Mouse (Mus musculus) adrenal gland, postnatal 0 days (tissue): ENCODE data around the gene Zfp953. TPM values are rescaled to one million over a fixed set of nuclear protein-coding genes. Genes with fewer than 3 reads are reported as not detected.

Experiments
- polyA plus RNA-seq: library from polyadenylated mRNA; unstranded; fragments of >200 nt; fragmentation: Nextera tagmentation; extraction: Ambion mirVana; gene quantifications from 2 replicates; pipeline ENCODE4 v1.2.1, GENCODE M21; 2015

The Zfp953 gene
- 0.76 and 0.87 TPM in 2 replicates for polyA plus RNA-seq

GRCm38 (mm10) chr13:67360131-67360744 is at the start of gene Zfp953, which contains the start of gene Gm28044:
TSS of gene Zfp953 (minus strand) at chr13:67360605.
TSS of gene Gm28044 (minus strand) at chr13:67360536.

GRCm38 (mm10) chr13:67399183-67399903 is 38.9 kb upstream of the Zfp953 start, which contains the start of gene Zfp429:
TSS of gene Zfp429 (minus strand) at chr13:67399819.

DNA sequence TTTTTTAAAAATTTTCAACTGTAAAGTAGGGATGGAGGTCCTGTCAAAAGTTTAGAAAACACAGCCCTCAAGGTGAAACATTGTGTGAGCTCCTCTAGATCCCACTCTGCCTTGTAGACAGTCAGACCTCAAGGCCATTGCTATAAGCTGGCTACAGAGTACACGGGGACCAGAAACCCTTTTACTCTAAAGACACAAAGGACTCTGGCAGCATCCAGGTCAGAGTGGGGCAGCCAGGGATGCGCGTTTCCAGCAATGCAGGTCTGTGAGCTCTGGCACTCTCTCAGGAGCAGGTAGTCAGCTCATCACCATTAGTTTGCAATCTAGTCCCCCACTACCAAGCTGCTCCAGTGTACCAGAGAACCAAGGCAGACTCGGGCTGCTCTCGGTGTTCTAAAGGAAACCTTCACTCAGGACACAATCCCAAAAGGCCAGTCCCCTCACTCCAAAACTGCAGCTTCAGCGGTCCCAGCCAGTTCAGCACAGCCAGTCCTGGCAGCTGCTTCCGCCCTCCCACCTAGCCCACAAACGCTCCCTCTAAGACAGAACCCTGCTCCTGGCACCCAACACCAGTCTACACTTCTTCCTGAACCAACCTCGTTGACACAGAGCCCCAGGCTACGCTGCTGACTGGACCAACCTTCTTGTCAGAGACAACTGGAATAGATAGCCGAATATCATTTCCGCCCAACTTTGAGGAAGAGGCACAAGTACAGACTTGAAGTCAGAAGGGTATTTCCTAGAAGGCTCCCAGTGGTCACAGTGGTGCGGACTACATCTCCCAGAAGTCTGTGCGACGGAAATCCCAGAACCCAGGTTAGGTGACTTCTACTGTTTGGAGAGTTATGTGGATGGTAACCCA is 14.9 kb upstream of the Zfp953 start, which contains the start of the genes Gm28041 and Zfp456:
Gm28041 (minus strand) TSS at position 684 of the 862 bp plus-strand sequence.
Zfp456 (minus strand) TSS at position 761 of the 862 bp plus-strand sequence.

DNA sequence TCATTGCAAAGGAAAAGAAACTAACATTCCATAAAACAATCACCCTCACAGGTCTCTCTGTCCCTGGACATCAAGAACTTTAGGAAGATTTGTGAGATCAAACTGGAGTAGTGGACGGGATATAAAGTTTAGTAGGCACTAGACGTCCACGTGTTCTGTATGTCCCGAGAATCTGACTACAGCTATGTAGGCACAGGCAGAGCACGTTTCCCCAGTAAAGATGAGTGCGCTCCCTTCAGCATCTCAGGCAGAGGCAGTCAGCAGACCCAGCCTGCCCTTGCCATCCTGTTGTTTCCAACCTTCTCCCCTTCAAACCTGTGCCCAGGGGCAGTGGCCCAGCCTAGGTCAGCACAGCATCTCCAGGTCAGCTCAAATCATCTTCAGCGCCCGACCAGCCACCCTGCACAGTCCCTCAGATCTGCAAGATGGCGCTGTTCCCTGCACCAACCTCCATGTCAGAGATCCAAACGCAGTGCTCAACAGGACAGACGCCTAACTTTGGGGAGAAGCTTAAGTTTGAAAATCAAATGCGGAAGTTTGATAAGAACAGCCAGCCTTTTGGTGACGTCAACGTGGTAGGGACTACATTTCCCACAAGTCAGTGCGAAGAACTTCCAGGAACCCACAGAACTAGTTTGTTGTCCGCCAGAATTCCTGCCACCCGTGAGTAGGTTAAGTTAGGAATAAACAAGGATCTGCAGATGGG is 28.2 kb downstream of the Zfp953 start, which contains the start of gene Zfp595:
Zfp595 (minus strand) TSS at position 552 of the 706 bp plus-strand sequence.

DNA sequence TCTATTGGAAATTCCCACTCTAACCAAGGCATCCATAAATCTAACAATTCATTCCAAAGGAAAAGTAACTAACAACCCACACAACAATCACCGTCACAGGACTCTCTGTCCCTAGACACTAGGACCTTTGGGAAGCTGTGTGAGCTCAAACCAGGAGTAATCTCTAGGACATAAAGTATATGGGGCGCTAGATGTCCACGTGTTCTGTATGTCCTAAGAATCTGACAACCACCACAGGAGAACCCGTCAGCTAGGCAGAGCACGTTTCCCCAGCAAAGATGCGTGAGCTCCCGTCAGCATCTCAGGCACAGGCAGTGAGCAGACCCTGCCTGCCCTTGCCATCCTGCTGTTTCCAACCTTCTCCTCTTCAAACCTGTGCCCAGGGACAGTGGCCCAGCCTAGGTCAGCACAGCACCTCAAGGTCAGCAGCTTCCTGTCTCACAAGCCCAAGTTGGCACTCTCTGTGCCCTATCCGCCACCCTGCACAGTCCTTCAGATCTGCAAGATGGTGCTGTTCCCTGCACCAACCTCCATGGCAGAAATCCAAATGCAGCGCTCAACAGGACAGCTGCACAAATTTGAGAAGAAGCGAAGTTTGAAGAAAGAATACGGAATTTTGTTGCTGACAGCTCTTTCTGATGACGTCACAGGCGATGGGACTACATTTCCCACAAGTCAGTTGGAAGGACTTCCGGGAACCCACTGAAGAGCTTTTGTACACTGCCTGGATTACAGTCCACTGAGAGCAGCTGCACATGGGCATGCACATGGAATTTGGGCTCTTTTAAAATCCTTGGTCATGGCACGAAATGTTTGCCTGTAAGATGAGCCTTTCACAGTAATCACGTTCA is 54.4 kb downstream of the Zfp953 start, which contains the start of gene Zfp457:
Zfp457 (minus strand) TSS at position 664 of the 851 bp plus-strand sequence.

Other genes starting within 250 kb of the Zfp953 start
- gene Rslcan18, start 244.3 kb downstream of the Zfp953 start, polyA plus RNA-seq, result 0.08 and 0.36 TPM in 2 replicates
- 1.7 and 2.7 TPM in 2 replicates for gene Zfp759, start 238.9 kb downstream of the Zfp953 start, polyA plus RNA-seq
- gene Rsl1, start 187.4 kb downstream of the Zfp953 start, polyA plus RNA-seq, result 5.3 and 7.5 TPM in 2 replicates
- gene Zfp455, start 166.1 kb downstream of the Zfp953 start, polyA plus RNA-seq, result 1.8 and 1.9 TPM in 2 replicates
- 0.96 and 1.4 TPM in 2 replicates for gene Zfp458, start 82.1 kb downstream of the Zfp953 start, polyA plus RNA-seq
- gene Zfp457, start 54.1 kb downstream of the Zfp953 start, polyA plus RNA-seq, result 0.44 and 0.83 TPM in 2 replicates
- 1.1 and 2.0 TPM in 2 replicates for gene Zfp595, start 28.0 kb downstream of the Zfp953 start, polyA plus RNA-seq
- 0.43 and 1.7 TPM in 2 replicates for gene Gm28044, start 69 bp downstream of the Zfp953 start, polyA plus RNA-seq
- gene Gm28041, start 15.1 kb upstream of the Zfp953 start, polyA plus RNA-seq, result 0.57 and 0.80 TPM in 2 replicates
- 0.74 and 0.84 TPM in 2 replicates for gene Zfp456, start 15.2 kb upstream of the Zfp953 start, polyA plus RNA-seq
- gene Zfp429, start 39.2 kb upstream of the Zfp953 start, polyA plus RNA-seq, result 5.2 and 5.7 TPM in 2 replicates
- gene Zfp459, start 60.8 kb upstream of the Zfp953 start, polyA plus RNA-seq, result 0.12 and 0.19 TPM in 2 replicates
- gene Zfp874a, start 91.0 kb upstream of the Zfp953 start, polyA plus RNA-seq, result 12.6 and 15.1 TPM in 2 replicates
- gene Zfp874b, start 123.7 kb upstream of the Zfp953 start, polyA plus RNA-seq, result 4.2 and 4.6 TPM in 2 replicates
- gene Zfp58, start 139.9 kb upstream of the Zfp953 start, polyA plus RNA-seq, result 5.8 and 6.9 TPM in 2 replicates
- not detected in 2 replicates for gene Gm26965, start 165.5 kb upstream of the Zfp953 start, polyA plus RNA-seq
- 45.3 and 77.5 TPM in 2 replicates for gene Zfp87, start 165.6 kb upstream of the Zfp953 start, polyA plus RNA-seq
- gene Zfp748, start 193.2 kb upstream of the Zfp953 start, polyA plus RNA-seq, result 7.8 and 9.3 TPM in 2 replicates
- 3.7 and 4.0 TPM in 2 replicates for gene Zfp729b, start 249.1 kb upstream of the Zfp953 start, polyA plus RNA-seq